Mouse (Mus musculus) adrenal gland, postnatal 25 days (tissue): Measurements from ENCODE around the gene Podn. TPM values are rescaled to one million over a fixed set of nuclear protein-coding genes. Genes with fewer than 3 reads are reported as not detected.

ENCODE experiments used
- DNase-seq: peaks from one replicate; pipeline ENCODE4 v3.0.0; 2021; ENCODE audit warnings: mixed read lengths
- total RNA-seq: library from RNA; stranded (reverse); gene quantifications from 2 replicates; pipeline ENCODE4 v1.2.3, GENCODE M21; 2021

The Podn gene
- total RNA-seq, 1 experiment from 2014 or later: 4.1 TPM

- no peak for DNase-seq
Measured at GRCm38 (mm10) chr4:108005328-108005727, 90.9 kb downstream of the Podn start.

- no peak for DNase-seq
Measured at GRCm38 (mm10) chr4:107999380-107999779, 96.9 kb downstream of the Podn start.

GRCm38 (mm10) chr4:107998641-107999332 is 97.5 kb downstream of the Podn start:
- DNase-seq: no peak

- DNase-seq: no peak
Measured at GRCm38 (mm10) chr4:107996418-107996986, 99.7 kb downstream of the Podn start.

GRCm38 (mm10) chr4:107995727-107996126 is 100.5 kb downstream of the Podn start:
- no peak for DNase-seq

- no peak for DNase-seq
Measured at GRCm38 (mm10) chr4:107995011-107995410, 101.2 kb downstream of the Podn start.

- DNase-seq: no peak
Measured at GRCm38 (mm10) chr4:107991879-107992278, 104.4 kb downstream of the Podn start.

- DNase-seq: no peak
Measured at GRCm38 (mm10) chr4:107990818-107991217, 105.4 kb downstream of the Podn start.

- no peak for DNase-seq
Measured at GRCm38 (mm10) chr4:107988931-107989330, 107.3 kb downstream of the Podn start.

- DNase-seq: peak; percentile 25
Measured at GRCm38 (mm10) chr4:107986386-107987168, 109.7 kb downstream of the Podn start.

- no peak for DNase-seq
Measured at GRCm38 (mm10) chr4:107985812-107986211, 110.4 kb downstream of the Podn start.

GRCm38 (mm10) chr4:107984282-107984981 is 111.8 kb downstream of the Podn start:
- DNase-seq: no peak

- no peak for DNase-seq
Measured at GRCm38 (mm10) chr4:107983717-107984116, 112.5 kb downstream of the Podn start.

GRCm38 (mm10) chr4:107980002-107980600 is 116.1 kb downstream of the Podn start:
- no peak for DNase-seq

- no peak for DNase-seq
Measured at GRCm38 (mm10) chr4:107979530-107979929, 116.7 kb downstream of the Podn start.

- DNase-seq: no peak
Measured at GRCm38 (mm10) chr4:107977593-107977992, 118.7 kb downstream of the Podn start.

GRCm38 (mm10) chr4:107975004-107975403 is 121.2 kb downstream of the Podn start:
- no peak for DNase-seq

- no peak for DNase-seq
Measured at GRCm38 (mm10) chr4:107974527-107974926, 121.7 kb downstream of the Podn start.

GRCm38 (mm10) chr4:107971162-107971561 is 125.1 kb downstream of the Podn start:
- DNase-seq: no peak

- no peak for DNase-seq
Measured at GRCm38 (mm10) chr4:107969781-107970180, 126.5 kb downstream of the Podn start.

GRCm38 (mm10) chr4:107967966-107968682 is 128.1 kb downstream of the Podn start, which contains the start of gene Slc1a7:
TSS of gene Slc1a7 (plus strand) at chr4:107968332.
- DNase-seq: no peak
